Mouse (Mus musculus): ENCODE measurements around the gene Fgf15.

- TF ChIP-seq POLR2A (IDR thresholded peaks at IDR 0.05; ENCODE audit: insufficient read length, low read depth) (no peak), REST (IDR thresholded peaks at IDR 0.05; ENCODE audit: insufficient read depth, insufficient read length) (no peak), MYOD1 (IDR thresholded peaks at IDR 0.05; ENCODE audit: control insufficient read depth in 1 of 3, insufficient read length in 2 of 3, low read depth in 2 of 3) (no peak), CEBPB (IDR thresholded peaks at IDR 0.05; ENCODE audit: insufficient read depth, poor library complexity, severe bottlenecking) (no peak), MAX (IDR thresholded peaks at IDR 0.05; ENCODE audit: low read depth) (no peak), USF1 (IDR thresholded peaks at IDR 0.05; ENCODE audit: low read depth) (no peak), E2F4 (IDR thresholded peaks at IDR 0.05; ENCODE audit: insufficient read depth) (no peak), TCF12 (IDR thresholded peaks at IDR 0.05; ENCODE audit: insufficient read depth, poor library complexity, severe bottlenecking) (no peak), POLR2AphosphoS2 (IDR thresholded peaks at IDR 0.05; ENCODE audit: insufficient read length, low read depth) (no peak), MYOG (IDR thresholded peaks at IDR 0.05; ENCODE audit: control insufficient read depth in 1 of 3, insufficient read depth in 1 of 3, insufficient read length in 2 of 3, low read depth in 2 of 3) (no peak)
Measured at GRCm38 (mm10) chr7:144867161-144867560, 29.2 kb upstream of the Fgf15 start.
